Mouse (Mus musculus) heart, embryonic 11.5 days (tissue): ENCODE measurements around the gene Ddx39. TPM values are rescaled to one million over a fixed set of nuclear protein-coding genes. Genes with fewer than 3 reads are reported as not detected.

ENCODE experiments used
- ATAC-seq: fragments of 200-750 bp; cut with Nextera tagmentation; replicated peaks from 2 replicates; pipeline ENCODE4 v1.8.0; 2017; ENCODE audit warnings: moderate library complexity; ENCODE audit not compliant: insufficient number of reproducible peaks, low FRiP score, low TSS enrichment
- H3K27ac ChIP-seq: fragments of 300-500 bp; sonication (generic); 2 replicates; pipeline ENCODE4 v1.5.1; 2014; ENCODE audit warnings: mild to moderate bottlenecking, low read depth, low read length
- H3K27me3 ChIP-seq: fragments of 300-500 bp; sonication (generic); 2 replicates; pipeline ENCODE4 v1.6.1; 2014; ENCODE audit warnings: mild to moderate bottlenecking, low read length, mixed read lengths; ENCODE audit not compliant: control insufficient read depth, insufficient read depth
- H3K36me3 ChIP-seq: fragments of 300-500 bp; sonication (generic); 2 replicates; pipeline ENCODE4 v1.6.1; 2014; ENCODE audit warnings: mild to moderate bottlenecking, low read length, moderate library complexity, mixed read lengths; ENCODE audit not compliant: control insufficient read depth, insufficient read depth
- H3K4me1 ChIP-seq: fragments of 300-500 bp; sonication (generic); 2 replicates; pipeline ENCODE4 v1.6.1; 2014; ENCODE audit warnings: low read length; ENCODE audit not compliant: control insufficient read depth, insufficient read depth
- H3K4me2 ChIP-seq: fragments of 300-500 bp; sonication (generic); 2 replicates; pipeline ENCODE4 v1.6.1; 2014; ENCODE audit warnings: mild to moderate bottlenecking, moderate library complexity
- H3K4me3 ChIP-seq: fragments of 300-500 bp; sonication (generic); 2 replicates; pipeline ENCODE4 v1.5.1; 2014; ENCODE audit warnings: low read depth, low read length
- H3K9ac ChIP-seq: fragments of 300-500 bp; sonication (generic); 2 replicates; pipeline ENCODE4 v1.6.1; 2014; ENCODE audit warnings: mild to moderate bottlenecking, low read depth, low read length, moderate library complexity
- H3K9me3 ChIP-seq: fragments of 300-500 bp; sonication (generic); replicated peaks from 2 replicates; pipeline ENCODE4 v1.6.1; 2016; ENCODE audit warnings: low read length; ENCODE audit not compliant: control insufficient read depth
- WGBS: fragments of 180-500 bp; shearing (Covaris S2); extraction: QIAGEN DNeasy Blood & Tissue Kit; methylation state at CpG from one replicate; pipeline ENCODE4 v1.1.7; 2014; ENCODE audit not compliant: insufficient replicate concordance; 5-methylcytosine and 5-hydroxymethylcytosine counted together
- polyA plus RNA-seq: library from polyadenylated mRNA; unstranded; fragments of >200 nt; fragmentation: Nextera tagmentation; extraction: Ambion mirVana; gene quantifications from 2 replicates; pipeline ENCODE4 v1.2.1, GENCODE M21; 2014

The Ddx39 gene
- polyA plus RNA-seq, 1 experiment from 2014 or later, result 143 TPM

- peak overlapping the region; percentile 51 for H3K4me2 ChIP-seq
- H3K9ac ChIP-seq, result no peak overlapping the region
- no peak overlapping the region; the same call in 1 of the 2 replicates for H3K27ac ChIP-seq
- no peaks in the 10 kb centered on the region for H3K27me3 ChIP-seq
- no peaks in the 10 kb centered on the region for H3K9me3 ChIP-seq
- H3K4me1 ChIP-seq, result peaks cover 16% of the 10 kb centered on the region
- peaks cover 7% of the 10 kb centered on the region for H3K36me3 ChIP-seq
- no peak for ATAC-seq
- WGBS, result 17% methylated on average over 8 of the region's 8 CpGs
- H3K4me3 ChIP-seq, result peak overlapping the region; percentile 95
Measured at GRCm38 (mm10) chr8:83714676-83715030, 324 bp upstream of the Ddx39 start.

- Histone ChIP-seq H3K9me3 (no peaks in the 10 kb centered on the region), H3K4me1 (peaks cover 16% of the 10 kb centered on the region), H3K27ac (peak overlapping the region; percentile 93), H3K9ac (peak overlapping the region; percentile 91), H3K4me3 (peak overlapping the region; percentile 95), H3K4me2 (peak overlapping the region; percentile 91), H3K27me3 (no peaks in the 10 kb centered on the region), H3K36me3 (peaks cover 18% of the 10 kb centered on the region)
- ATAC-seq, result no peak
- under 1% methylated on average over 17 of the region's 17 CpGs for WGBS
Measured at GRCm38 (mm10) chr8:83715771-83716170, 794 bp downstream of the Ddx39 start.

GRCm38 (mm10) chr8:83716563-83716962, 1.6 kb downstream of the Ddx39 start:
- peaks cover 16% of the 10 kb centered on the region for H3K4me1 ChIP-seq
- H3K4me3 ChIP-seq, result peak overlapping the region; percentile 95
- no peaks in the 10 kb centered on the region for H3K9me3 ChIP-seq
- no peaks in the 10 kb centered on the region for H3K27me3 ChIP-seq
- peak overlapping the region; percentile 91; the same call in 1 of the 2 replicates for H3K9ac ChIP-seq
- H3K27ac ChIP-seq, result no peak overlapping the region
- peaks cover 24% of the 10 kb centered on the region for H3K36me3 ChIP-seq
- ATAC-seq, result no peak
- 54% methylated on average over 2 of the region's 2 CpGs for WGBS
- peak overlapping the region; percentile 91 for H3K4me2 ChIP-seq

GRCm38 (mm10) chr8:83719048-83719447, 4.1 kb downstream of the Ddx39 start:
- H3K27me3 ChIP-seq, result no peaks in the 10 kb centered on the region
- H3K4me2 ChIP-seq, result no peak overlapping the region
- 89% methylated on average over 2 of the region's 2 CpGs for WGBS
- H3K9me3 ChIP-seq, result no peaks in the 10 kb centered on the region
- no peak overlapping the region for H3K9ac ChIP-seq
- H3K27ac ChIP-seq, result no peak overlapping the region
- H3K4me3 ChIP-seq, result no peak overlapping the region
- no peak for ATAC-seq
- H3K36me3 ChIP-seq, result peaks cover 48% of the 10 kb centered on the region
- H3K4me1 ChIP-seq, result peaks cover 16% of the 10 kb centered on the region

GRCm38 (mm10) chr8:83719693-83720092, 4.7 kb downstream of the Ddx39 start:
- WGBS, result 87% methylated on average over 2 of the region's 2 CpGs
- no peak overlapping the region for H3K27ac ChIP-seq
- no peak overlapping the region for H3K4me3 ChIP-seq
- no peak for ATAC-seq
- H3K27me3 ChIP-seq, result no peaks in the 10 kb centered on the region
- peaks cover 52% of the 10 kb centered on the region for H3K36me3 ChIP-seq
- H3K9ac ChIP-seq, result no peak overlapping the region
- peaks cover 16% of the 10 kb centered on the region for H3K4me1 ChIP-seq
- no peaks in the 10 kb centered on the region for H3K9me3 ChIP-seq
- H3K4me2 ChIP-seq, result no peak overlapping the region

GRCm38 (mm10) chr8:83721405-83722025, 6.5 kb downstream of the Ddx39 start:
- Histone ChIP-seq H3K4me1 (peaks cover 10% of the 10 kb centered on the region), H3K4me3 (no peak overlapping the region), H3K9ac (no peak overlapping the region), H3K27me3 (no peaks in the 10 kb centered on the region), H3K9me3 (no peaks in the 10 kb centered on the region), H3K27ac (no peak overlapping the region), H3K4me2 (no peak overlapping the region), H3K36me3 (peaks cover 59% of the 10 kb centered on the region)
- no peak for ATAC-seq
- WGBS, result 89% methylated on average over 25 of the region's 25 CpGs

- no peak overlapping the region for H3K4me3 ChIP-seq
- no peaks in the 10 kb centered on the region for H3K9me3 ChIP-seq
- no peaks in the 10 kb centered on the region for H3K27me3 ChIP-seq
- H3K9ac ChIP-seq, result no peak overlapping the region
- 87% methylated on average over 12 of the region's 12 CpGs for WGBS
- peaks cover 59% of the 10 kb centered on the region for H3K36me3 ChIP-seq
- no peak overlapping the region for H3K27ac ChIP-seq
- no peaks in the 10 kb centered on the region; the same call in 1 of the 2 replicates for H3K4me1 ChIP-seq
- no peak overlapping the region for H3K4me2 ChIP-seq
- no peak for ATAC-seq
Measured at GRCm38 (mm10) chr8:83722631-83723030, 7.7 kb downstream of the Ddx39 start.

GRCm38 (mm10) chr8:83723447-83724083, 8.6 kb downstream of the Ddx39 start:
- no peak overlapping the region for H3K4me2 ChIP-seq
- peaks cover 59% of the 10 kb centered on the region for H3K36me3 ChIP-seq
- H3K27ac ChIP-seq, result no peak overlapping the region
- no peak overlapping the region for H3K9ac ChIP-seq
- no peaks in the 10 kb centered on the region for H3K27me3 ChIP-seq
- H3K9me3 ChIP-seq, result no peaks in the 10 kb centered on the region
- H3K4me1 ChIP-seq, result no peaks in the 10 kb centered on the region; the same call in 1 of the 2 replicates
- ATAC-seq, result no peak
- 83% methylated on average over 11 of the region's 11 CpGs for WGBS
- H3K4me3 ChIP-seq, result no peak overlapping the region
